Comparison of ENCODE assay signal across 18 mouse cellular contexts in genomic region chr4:142767665-142768064, GRCm38 (mm10).
"Had no signal": no experiment of that assay in that cellular context is flagged by ENCODE, and none has a peak within 500 bp of the region (broad histone marks: within the 10 kb centered on the region; RNA-seq: fewer than 3 reads in every experiment).

No protein-coding gene starts in this region.

- H3K9ac ChIP-seq: liver, postnatal 0 days; lung, embryonic 15.5 days; midbrain, embryonic 13.5 days; midbrain, embryonic 15.5 days; neural tube, embryonic 12.5 days; stomach, embryonic 15.5 days had no signal

- H3K4me3 ChIP-seq: lung, embryonic 15.5 days; megakaryocyte, embryonic 14.5 days; midbrain, embryonic 13.5 days; midbrain, embryonic 15.5 days; neural tube, embryonic 12.5 days; stomach, embryonic 15.5 days had no signal

- H3K27me3 ChIP-seq: lung, embryonic 15.5 days; megakaryocyte, embryonic 14.5 days; midbrain, embryonic 15.5 days; stomach, embryonic 15.5 days had no signal

- ATAC-seq: liver, postnatal 0 days; lung, postnatal 0 days; midbrain, embryonic 13.5 days; midbrain, embryonic 15.5 days had no signal

- H3K27ac ChIP-seq: lung, embryonic 15.5 days; macrophage; midbrain, embryonic 13.5 days; midbrain, embryonic 15.5 days; neural tube, embryonic 12.5 days; stomach, embryonic 15.5 days; stomach, postnatal 0 days had no signal

- H3K9me3 ChIP-seq: lung, embryonic 15.5 days; midbrain, embryonic 13.5 days; midbrain, embryonic 15.5 days; stomach, embryonic 15.5 days had no signal

- DNase-seq: liver, postnatal 0 days; lung, adult 2 months; lung, postnatal 14 days; lung, postnatal 36 days; right cerebral cortex, postnatal 14 days; thymus, adult 18-20 months; thymus, postnatal 14 days; thymus, postnatal 36 days had no signal

- H3K36me3 ChIP-seq: lung, embryonic 15.5 days; midbrain, embryonic 13.5 days; midbrain, embryonic 15.5 days; neural tube, embryonic 12.5 days; stomach, embryonic 15.5 days had no signal

- H3K4me2 ChIP-seq: lung, embryonic 15.5 days; midbrain, embryonic 11.5 days; midbrain, embryonic 13.5 days; midbrain, embryonic 15.5 days; neural tube, embryonic 12.5 days; stomach, embryonic 15.5 days had no signal

- H3K4me1 ChIP-seq: megakaryocyte, embryonic 14.5 days had no signal
